Mouse (Mus musculus): ENCODE results near the gene Zfp566. TPM values are rescaled to one million over a fixed set of nuclear protein-coding genes. Genes with fewer than 3 reads are reported as not detected.
"Not testable (repeated sequence)": the region's sequence is repeated elsewhere in the genome, so short reads cannot be mapped to it uniquely, and the experiment has no call there.

Gene Zfp566
- 1 to 10 TPM; 1.1 to 1.8 TPM for total RNA-seq (2021)
- long read RNA-seq, experiment 1, partial matches to known transcripts, result 0 of 1 reads
- long read RNA-seq, experiment 1, other reads (novel, unspliced or antisense), result 0 of 1 reads
- long read RNA-seq, experiment 2, partial matches to known transcripts, result 0 of 3 reads
- long read RNA-seq, experiment 2, other reads (novel, unspliced or antisense), result 1 of 3 reads

DNA sequence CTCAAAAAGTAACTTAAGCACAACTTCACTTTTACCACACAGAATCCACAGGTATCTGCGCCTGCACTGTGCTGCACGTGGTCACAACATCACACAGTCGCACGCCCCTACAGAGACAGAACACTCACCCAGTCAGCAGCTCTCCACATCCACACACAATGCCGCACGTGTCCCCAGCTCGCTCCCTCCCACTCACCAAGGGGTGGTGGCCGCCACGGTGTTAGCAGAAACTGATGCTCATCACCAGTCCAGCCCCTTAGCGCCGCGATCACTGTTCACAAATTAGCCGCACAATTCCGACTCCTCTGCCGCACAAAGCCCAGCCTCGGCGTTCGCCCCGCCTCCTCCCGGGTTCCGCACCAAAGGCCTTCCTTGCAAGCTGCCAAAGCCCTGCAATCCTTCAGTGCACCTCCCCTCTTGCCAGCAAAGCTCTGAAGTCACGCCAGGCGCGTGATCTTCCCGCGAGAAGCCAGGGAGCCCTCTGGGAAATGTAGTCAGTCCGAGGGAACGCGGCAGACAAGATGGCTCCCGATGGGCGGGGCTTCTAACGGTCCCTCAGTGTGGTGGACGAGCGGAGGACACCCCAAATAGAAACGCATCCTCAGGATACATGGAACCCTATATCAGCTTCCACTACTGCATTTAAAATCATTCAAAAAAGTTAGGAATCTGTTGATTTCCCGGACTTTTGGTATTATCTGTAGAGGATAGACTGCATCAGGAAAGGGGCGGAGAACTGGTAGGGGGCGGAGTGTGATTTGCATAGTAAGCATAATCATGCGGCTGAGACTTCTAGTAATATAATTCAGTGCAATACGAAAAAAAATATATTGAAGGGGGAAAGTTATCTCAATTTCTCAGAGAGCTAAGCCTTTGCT, at the start of gene Zfp566, which contains the start of gene Gm26920:
TSS of gene Zfp566 (minus strand) at position 436 of the 878 bp plus-strand sequence.
TSS of gene Gm26920 (minus strand) at position 319 of the 878 bp plus-strand sequence.
- peak; percentile 95 for DNase-seq
- intact Hi-C loops (cut with DNase I; ENCODE audit: low total_unique reads), result loop anchor here (10.0 kb wide), 1 partner anchor 74 kb away; the partner anchor contains the start of gene Zfp146

DNA sequence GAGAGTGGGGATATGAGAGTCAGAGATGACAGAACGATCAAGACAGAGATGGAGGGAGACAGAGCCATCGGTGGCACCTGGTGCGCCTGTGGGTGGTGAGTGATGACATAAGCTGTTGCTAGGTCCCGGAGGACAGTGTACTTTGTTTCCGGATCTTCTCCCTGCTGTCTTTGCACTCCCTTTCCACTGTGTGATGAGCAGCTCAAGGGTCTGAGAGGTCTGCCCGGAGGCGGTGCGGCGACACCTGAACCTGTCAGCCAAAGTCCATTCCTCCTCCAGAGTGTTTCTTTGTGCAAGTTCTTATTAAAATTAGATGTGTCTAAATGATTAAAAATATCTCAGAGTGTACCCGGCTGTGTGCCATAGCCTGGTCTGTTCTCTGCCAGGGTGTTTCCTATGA, 46.5 kb upstream of the Zfp566 start:
- no peak for DNase-seq
- intact Hi-C loops (cut with DNase I; ENCODE audit: low total_unique reads), result no loop called here

DNA sequence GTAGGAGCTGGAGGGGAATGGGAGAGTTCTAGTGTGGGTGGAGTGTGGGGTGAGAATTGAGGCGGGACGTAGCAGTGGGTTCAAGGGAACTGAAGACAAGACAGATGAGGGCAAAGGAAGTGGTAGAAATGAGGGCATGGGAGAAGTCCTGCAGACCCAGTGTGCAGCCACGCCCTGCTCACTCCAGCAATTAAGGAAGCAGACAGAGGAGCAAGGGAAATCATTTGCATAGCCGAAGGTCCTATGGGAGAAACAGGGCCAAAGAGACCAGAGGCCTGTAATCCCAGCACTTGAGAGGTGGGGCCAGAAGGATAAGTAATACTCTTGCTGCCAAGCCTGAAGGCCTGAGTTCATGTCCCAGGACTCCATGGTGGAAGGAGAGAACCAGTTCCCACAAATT, 42.1 kb upstream of the Zfp566 start:
- DNase-seq, result no peak
- intact Hi-C loops (cut with DNase I; ENCODE audit: low total_unique reads), result no loop called here

DNA sequence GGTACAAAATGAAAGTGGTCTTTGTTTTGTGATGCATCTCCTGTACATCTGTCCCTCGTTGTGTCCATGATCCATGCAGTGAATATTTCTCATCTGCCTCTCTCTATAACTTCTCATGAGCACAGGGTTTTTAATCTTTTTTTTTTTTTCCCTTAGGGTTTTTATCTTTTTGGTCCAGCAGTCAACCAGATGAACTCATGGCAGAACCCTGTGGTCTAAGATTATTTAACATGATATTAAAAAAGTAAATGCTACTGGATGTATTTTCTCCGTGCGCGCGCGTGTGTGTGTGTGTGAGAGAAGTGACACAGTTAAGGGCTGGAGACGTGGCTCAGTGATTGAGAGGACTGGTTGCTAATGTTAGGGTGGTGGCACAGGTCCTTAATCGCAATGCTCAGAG, 39.6 kb upstream of the Zfp566 start:
- no peak for DNase-seq
- intact Hi-C loops (cut with DNase I; ENCODE audit: low total_unique reads), result no loop called here

DNA sequence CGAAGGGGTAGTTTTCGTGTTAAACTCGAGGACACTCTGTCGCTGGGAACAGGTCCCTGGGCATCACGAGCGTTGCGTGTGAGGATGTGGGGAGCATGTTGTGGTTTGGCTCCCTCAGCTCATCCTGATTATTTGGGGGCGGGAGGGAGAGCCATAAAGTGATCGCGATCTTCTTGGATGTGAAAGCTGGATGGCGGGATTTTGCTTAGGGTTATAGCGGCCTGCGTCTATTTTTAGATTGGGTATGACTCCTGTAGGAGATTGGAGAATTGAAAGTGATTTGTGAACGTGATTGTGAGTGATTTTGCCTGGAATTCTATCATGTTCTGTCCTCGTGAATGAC, 31.8 kb upstream of the Zfp566 start:
- intact Hi-C loops (cut with DNase I; ENCODE audit: low total_unique reads), result no loop called here
- DNase-seq, result no peak

DNA sequence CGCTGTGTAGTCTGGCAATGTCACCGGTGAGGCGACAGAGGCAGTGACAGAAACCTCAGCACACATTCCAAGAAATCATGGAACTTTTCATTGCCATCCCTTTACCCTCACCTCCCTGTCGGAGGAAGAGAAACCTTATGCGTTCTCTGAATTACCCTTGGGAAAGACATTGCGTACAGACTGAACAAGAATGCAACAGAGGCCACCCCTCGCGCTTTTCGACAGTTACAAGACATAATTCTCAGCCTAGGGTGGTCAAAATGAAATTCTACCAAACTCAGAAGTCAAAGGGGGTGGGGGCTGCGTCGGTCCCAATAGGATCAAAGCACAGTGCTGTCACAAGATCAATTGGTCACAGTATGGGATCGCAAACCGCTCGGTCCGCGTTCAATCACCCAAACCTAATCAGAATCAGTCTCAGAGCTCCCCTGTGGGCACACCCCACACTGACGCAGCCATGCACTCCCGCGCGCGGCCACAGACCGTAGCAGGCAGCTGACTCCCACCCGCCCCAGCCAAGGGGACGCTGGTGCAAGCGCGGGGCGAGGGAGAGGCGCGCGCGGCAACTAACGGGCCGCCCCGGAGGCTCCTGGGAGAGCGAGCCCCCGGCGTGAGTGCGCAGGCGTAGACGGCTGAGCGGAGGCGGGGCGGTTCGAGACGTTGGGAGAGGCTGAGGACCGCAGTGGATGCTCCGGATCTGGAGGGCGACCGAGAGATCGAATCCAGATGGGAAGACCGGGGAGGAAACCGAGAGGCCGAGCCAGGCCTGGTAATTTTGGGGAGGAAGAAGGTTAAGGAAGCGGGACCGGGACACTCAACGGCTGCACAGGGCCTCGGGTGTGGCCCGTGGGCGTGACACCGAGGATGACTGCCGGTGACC, 31.2 kb upstream of the Zfp566 start, which contains the start of gene Zfp382:
TSS of gene Zfp382 (plus strand) at position 635 of the 880 bp plus-strand sequence.
- DNase-seq, result peak; percentile 92
- intact Hi-C loops (cut with DNase I; ENCODE audit: low total_unique reads), result no loop called here

DNA sequence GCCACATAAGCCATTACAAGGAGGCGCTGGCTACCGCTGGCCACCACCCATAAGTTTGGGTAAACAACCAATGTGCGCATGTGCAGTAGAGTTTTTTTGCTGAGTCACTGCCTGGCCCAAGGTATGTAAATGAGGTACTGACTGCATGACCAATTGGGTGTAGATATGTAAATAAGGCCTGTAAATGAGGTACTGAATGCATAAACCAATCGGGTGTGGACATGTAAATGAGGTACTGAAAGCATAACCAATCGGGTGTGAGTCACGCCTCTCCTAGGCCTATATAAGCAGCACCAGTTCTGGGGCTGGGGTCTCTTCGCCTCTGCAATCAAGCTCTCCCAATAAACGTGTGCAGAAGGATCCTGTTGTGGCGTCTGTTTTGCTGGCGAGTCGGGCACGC, 27.6 kb upstream of the Zfp566 start:
- not testable (repeated sequence) for DNase-seq
- intact Hi-C loops (cut with DNase I; ENCODE audit: low total_unique reads), result loop anchor here (2.0 kb wide), 1 partner anchor 39 kb away; no protein-coding TSS in a partner anchor

DNA sequence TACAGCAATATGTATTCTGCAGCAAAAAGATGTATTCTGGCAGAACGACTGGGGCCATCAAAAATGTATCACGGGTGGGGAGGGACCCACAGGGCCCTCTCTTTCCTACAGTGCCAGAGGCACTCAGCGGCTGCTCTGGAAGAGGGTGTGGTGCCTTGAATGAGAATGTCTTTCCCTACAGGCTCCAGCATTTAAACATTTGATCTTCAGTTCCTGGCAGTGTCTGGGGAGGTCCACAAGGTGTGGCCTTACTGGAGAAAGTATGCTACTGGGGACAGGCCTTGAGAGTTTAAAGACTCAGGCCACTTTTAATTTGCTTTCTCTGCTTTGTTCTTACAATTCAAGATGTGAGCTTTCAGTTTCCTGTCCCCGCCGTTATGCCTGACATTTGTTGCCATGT, 25.7 kb upstream of the Zfp566 start:
- DNase-seq, result no peak
- intact Hi-C loops (cut with DNase I; ENCODE audit: low total_unique reads), result loop anchor here (2.0 kb wide), 1 partner anchor 41 kb away; no protein-coding TSS in a partner anchor

DNA sequence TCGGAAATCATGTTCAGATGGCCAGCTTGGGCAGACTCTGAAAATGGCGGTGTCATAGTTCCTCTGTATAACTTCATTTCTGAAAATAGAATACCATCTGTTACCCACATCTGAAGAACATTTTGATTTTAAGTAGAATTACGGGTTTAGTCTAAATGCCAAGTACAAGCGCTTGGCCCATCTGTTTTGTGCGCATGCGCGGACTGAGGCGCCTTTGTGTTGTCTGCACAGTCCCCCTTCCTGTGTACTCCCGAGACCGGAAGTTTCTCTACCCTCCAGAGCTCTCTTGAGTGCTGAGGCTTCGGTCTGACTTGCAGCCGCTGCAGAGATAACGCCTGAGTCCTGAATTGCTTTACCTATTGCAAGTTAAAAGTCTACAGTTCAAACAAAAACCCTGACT, 9.0 kb upstream of the Zfp566 start:
- peak; percentile 27 for DNase-seq
- intact Hi-C loops (cut with DNase I; ENCODE audit: low total_unique reads), result loop anchor here (10.0 kb wide), 1 partner anchor 66 kb away; the partner anchor contains the start of gene Zfp146

DNA sequence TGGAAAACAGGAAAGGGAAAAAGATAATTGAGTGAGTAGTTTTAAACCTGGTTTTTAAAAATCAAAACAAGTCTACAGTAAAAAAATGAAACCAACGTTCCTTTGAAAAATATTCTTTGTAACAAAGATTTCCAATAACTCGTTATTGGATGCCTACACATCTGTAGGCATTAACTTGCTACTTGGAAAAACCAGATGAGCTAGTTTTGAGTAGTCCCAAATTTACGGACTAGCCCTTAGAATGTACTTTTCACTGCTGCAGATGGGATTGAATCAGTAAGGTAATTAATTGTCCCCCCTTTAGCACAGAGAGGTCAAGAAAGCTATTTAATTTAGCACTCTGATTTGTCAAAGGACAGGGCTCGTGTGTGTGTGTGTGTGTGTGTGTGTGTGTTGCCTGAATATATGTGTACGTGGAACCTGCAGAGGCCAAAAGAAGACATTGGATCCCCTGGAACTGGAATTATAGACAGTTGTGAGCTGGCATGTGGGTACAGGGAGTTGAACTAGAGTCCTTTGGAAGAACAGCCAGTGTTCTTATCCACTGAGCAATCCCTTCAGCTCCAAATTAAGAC, 5.3 kb upstream of the Zfp566 start:
- DNase-seq, result no peak
- intact Hi-C loops (cut with DNase I; ENCODE audit: low total_unique reads), result loop anchor here (10.0 kb wide), 1 partner anchor 69 kb away; the partner anchor contains the start of gene Zfp146

DNA sequence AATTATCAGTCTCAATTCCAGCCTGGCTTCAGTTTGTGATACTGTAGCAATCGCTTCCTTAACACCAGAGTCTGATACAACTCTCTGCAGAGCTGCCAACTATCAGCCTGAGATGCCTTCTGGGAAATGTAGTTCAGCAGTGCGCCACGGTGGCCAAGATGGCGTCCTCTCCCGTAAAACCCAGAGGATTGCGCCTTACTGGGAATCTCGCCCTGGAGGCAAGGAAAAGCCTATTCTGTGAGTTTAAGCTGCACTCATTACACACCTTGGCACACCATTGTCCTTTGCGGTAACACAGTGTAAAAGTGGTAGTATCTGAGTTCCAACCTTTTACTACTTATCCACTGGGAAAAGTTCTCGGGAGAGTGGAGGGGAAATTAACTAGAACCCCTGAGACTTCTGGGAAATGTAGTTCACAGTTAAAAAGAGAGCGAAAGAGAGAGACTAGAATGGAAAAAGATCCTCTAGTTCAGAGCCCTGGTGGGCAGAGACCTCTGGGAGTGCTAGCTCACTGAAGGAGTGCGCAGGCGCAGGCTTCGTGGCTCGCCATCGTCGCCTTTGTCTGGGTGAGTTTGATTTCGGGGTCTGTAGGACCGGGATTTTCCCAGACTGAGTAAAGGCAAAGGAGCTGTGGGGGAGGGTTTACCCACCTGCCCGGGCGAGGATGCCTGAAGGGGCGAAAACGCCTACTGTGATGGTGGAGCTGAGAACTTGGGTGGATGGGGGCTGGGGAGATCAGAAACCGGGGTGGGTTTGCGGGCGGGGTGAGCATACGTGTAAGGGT, 4.5 kb upstream of the Zfp566 start, which contains the start of gene Zfp260:
TSS of gene Zfp260 (plus strand) at position 132 of the 784 bp plus-strand sequence.
- peak; percentile 89 for DNase-seq
- intact Hi-C loops (cut with DNase I; ENCODE audit: low total_unique reads), result loop anchor here (10.0 kb wide), 1 partner anchor 70 kb away; the partner anchor contains the start of gene Zfp146

DNA sequence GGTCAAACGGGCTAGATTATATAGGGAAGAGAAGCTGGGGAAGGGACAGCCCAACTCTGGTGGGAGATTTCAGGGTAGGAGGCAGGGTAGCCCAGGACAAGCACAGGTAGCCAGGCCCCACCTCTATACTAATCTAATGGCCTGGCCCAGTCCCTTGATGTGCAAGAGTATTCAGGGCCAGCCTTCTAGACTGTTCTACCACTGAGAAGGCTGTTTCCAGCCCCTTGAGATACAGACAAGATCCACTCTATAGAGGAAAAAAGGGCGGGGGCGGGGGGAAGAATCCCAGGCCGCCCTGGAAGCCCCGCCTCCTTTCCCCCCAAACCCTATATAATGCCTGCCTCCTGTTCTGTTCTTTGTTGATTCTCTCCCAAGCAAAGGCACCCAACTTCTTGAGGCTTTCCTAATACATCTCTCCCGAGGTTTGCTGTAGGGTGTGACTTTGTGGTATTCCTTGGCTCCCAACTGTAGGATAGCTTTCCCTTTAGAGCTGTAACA, 3.6 kb upstream of the Zfp566 start:
- DNase-seq, result no peak
- intact Hi-C loops (cut with DNase I; ENCODE audit: low total_unique reads), result loop anchor here (10.0 kb wide), 1 partner anchor 71 kb away; the partner anchor contains the start of gene Zfp146

DNA sequence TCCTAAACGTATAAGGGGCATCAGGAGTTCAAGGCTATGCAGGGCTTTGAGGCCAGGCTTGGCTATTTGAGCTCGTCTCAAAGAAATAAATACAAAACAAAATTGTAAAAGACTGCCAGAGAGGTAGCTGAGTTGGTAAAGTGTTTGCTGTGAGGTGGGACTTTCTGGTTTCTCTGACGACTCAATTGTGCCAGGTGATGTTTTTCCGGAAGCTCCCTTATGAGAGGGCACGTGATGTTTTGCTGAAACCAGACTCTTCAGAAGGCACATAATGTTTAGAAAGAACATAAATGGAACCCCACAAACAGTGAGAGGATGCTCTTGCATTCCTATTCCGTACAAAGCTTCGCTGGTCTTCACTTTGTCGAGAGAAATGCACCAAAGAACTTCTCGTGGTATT, 2.3 kb upstream of the Zfp566 start:
- intact Hi-C loops (cut with DNase I; ENCODE audit: low total_unique reads), result loop anchor here (10.0 kb wide), 1 partner anchor 72 kb away; the partner anchor contains the start of gene Zfp146
- DNase-seq, result no peak

DNA sequence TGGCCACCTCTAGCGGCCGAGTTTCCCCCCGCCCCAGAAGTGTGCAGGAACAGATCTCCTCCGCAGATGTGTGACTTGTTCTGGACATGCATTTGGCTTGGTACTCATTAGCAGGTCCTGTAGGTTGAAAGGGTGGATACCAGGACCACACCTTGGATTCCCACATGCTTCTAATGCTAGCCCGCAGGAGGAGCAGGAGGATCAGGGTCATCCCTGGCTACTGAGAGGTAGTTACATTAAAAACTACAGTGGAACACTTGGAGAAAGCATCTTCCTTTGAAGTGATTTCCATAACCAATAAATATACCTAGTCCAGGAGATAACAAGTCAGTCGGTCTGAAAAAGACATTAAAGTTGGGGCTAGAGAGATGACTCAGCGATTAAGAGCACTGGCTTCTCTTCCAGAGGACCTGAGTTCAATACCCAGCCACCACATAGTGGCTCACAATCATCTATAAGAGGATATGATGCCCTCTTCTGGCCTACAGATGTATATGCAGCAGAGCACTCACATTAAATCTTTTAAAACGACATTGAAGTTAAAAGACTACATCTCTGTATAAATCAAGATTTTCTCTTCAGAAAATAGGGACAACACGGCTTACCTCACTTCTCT, 751 bp upstream of the Zfp566 start:
- intact Hi-C loops (cut with DNase I; ENCODE audit: low total_unique reads), result loop anchor here (10.0 kb wide), 1 partner anchor 74 kb away; the partner anchor contains the start of gene Zfp146

DNA sequence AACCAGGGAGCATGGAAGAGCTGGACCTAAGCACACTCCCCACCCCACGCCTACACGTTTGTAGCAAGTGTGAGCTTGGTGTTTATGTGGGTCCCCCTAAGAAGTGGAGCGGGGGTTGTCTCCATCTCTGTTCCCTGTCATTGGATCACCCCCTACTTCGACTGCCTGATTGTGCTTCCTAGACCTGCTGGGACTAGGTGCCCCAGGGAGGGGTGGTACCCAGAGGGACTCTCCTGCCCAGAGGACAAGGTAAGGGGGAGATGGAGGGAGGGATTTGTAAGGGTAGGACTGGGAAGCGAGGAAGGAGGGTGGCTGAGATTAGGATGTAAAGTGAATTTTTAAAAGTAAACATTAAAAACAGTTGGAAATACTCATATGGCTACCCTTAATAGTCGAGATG, 922 bp downstream of the Zfp566 start:
- intact Hi-C loops (cut with DNase I; ENCODE audit: low total_unique reads), result no loop called here
- no peak for DNase-seq

More for the DNA sequence above, 751 bp upstream of the Zfp566 start:
- no peak for DNase-seq

DNA sequence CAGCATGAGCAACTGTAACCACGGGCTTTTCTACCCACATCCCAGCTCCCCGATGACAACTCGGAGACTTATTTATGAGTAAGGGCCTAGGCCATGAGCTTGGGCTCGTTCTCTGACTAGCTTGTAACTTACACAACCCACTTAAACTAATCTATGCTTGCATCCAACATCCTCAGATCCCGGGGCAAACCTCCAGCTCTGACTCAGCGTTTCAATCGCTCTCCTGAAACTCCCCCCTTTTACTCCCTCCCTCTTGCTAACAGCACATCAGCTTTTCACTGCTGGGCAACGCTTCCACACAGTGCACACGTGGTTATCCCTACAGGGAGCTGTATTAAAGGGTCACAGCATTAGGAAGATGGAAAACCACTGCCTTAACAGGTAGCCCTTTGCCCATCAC, 3.8 kb downstream of the Zfp566 start:
- intact Hi-C loops (cut with DNase I; ENCODE audit: low total_unique reads), result no loop called here
- no peak for DNase-seq
